Mouse (Mus musculus): ENCODE results near the gene Gm10840.

DNA sequence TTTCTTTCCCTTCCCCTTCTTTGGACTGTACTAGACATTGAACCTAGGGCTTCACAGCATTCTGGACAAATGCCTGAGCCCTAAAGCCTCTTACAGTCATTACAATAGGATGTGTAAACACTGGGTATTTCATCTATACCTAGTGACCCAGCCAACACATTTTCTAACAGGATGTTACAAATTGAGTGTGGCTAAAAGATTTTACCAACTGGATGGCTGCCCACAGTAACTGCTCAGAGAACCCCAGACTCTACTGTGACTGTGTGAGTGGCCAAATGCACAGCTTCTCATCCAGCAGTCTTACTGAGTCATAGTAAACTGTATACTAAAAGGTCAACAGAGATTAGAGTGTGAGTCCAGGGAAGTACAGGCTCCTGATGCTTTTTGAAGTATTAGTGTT is 34.7 kb downstream of the Gm10840 start:
- TF ChIP-seq POLR2A (IDR thresholded peaks at IDR 0.05; ENCODE audit: insufficient read length, low read depth) (no peak), MAX (IDR thresholded peaks at IDR 0.05; ENCODE audit: low read depth) (no peak), TCF12 (IDR thresholded peaks at IDR 0.05; ENCODE audit: insufficient read depth, poor library complexity, severe bottlenecking) (no peak), E2F4 (IDR thresholded peaks at IDR 0.05; ENCODE audit: insufficient read depth) (no peak)

All from myocyte (in vitro differentiated cells).